Mouse (Mus musculus) layer of hippocampus, adult 8-10 months (tissue): Measurements from ENCODE around the gene Dram1. TPM values are rescaled to one million over a fixed set of nuclear protein-coding genes. Genes with fewer than 3 reads are reported as not detected.

ENCODE experiments used
- DNase-seq, 2 experiments: peaks; one replicate each; pipeline ENCODE4 v3.0.0; 2022; ENCODE audit warnings: low spot score in 2 of 2
- total RNA-seq, 4 experiments: library from RNA; stranded (reverse); gene quantifications; 2 replicates each; pipeline ENCODE4 v1.2.4; 2022

Dram1 gene
- total RNA-seq = 1 to 10 TPM; 1.0 to 1.7 (median 1.6) TPM

- DNase-seq = peak; percentile 56 to 86
Observed at GRCm38 (mm10) chr10:88379013-88379885, at the start of gene Dram1, which contains the start of gene Gnptab. Gene Dram1, minus strand, starts transcription at chr10:88379080. Gene Gnptab, plus strand, starts transcription at chr10:88379132.

GRCm38 (mm10) chr10:88427998-88428397, 49.1 kb upstream of the Dram1 start:
- DNase-seq = no peak

GRCm38 (mm10) chr10:88426896-88427295, 48.0 kb upstream of the Dram1 start:
- DNase-seq = no peak

GRCm38 (mm10) chr10:88426158-88426816, 47.4 kb upstream of the Dram1 start:
- peak in 1 of 2 experiments; percentile 34 for DNase-seq

- DNase-seq = no peak
Observed at GRCm38 (mm10) chr10:88420655-88421435, 42.0 kb upstream of the Dram1 start.

- no peak for DNase-seq
Observed at GRCm38 (mm10) chr10:88420141-88420541, 41.3 kb upstream of the Dram1 start.

GRCm38 (mm10) chr10:88417686-88418085, 38.8 kb upstream of the Dram1 start:
- DNase-seq = no peak

GRCm38 (mm10) chr10:88412290-88412995, 33.6 kb upstream of the Dram1 start:
- no peak for DNase-seq

- no peak for DNase-seq
Observed at GRCm38 (mm10) chr10:88409751-88410150, 30.9 kb upstream of the Dram1 start.

- DNase-seq = no peak
Observed at GRCm38 (mm10) chr10:88407875-88408631, 29.2 kb upstream of the Dram1 start.

- DNase-seq = no peak
Observed at GRCm38 (mm10) chr10:88405812-88406211, 26.9 kb upstream of the Dram1 start.

- no peak for DNase-seq
Observed at GRCm38 (mm10) chr10:88404220-88404619, 25.3 kb upstream of the Dram1 start.

- DNase-seq = no peak
Observed at GRCm38 (mm10) chr10:88403021-88403420, 24.1 kb upstream of the Dram1 start.

- no peak for DNase-seq
Observed at GRCm38 (mm10) chr10:88399271-88399670, 20.4 kb upstream of the Dram1 start.

- no peak for DNase-seq
Observed at GRCm38 (mm10) chr10:88398668-88399243, 19.9 kb upstream of the Dram1 start.

GRCm38 (mm10) chr10:88392181-88392847, 13.4 kb upstream of the Dram1 start:
- peak; percentile 58 to 64 for DNase-seq

GRCm38 (mm10) chr10:88391495-88391894, 12.6 kb upstream of the Dram1 start:
- no peak for DNase-seq

GRCm38 (mm10) chr10:88390096-88390790, 11.4 kb upstream of the Dram1 start:
- DNase-seq = no peak

- no peak for DNase-seq
Observed at GRCm38 (mm10) chr10:88389576-88389975, 10.7 kb upstream of the Dram1 start.
